Mouse (Mus musculus) limb, embryonic 13.5 days (tissue): Measurements from ENCODE around the gene Rapgef5. TPM values are rescaled to one million over a fixed set of nuclear protein-coding genes. Genes with fewer than 3 reads are reported as not detected.
A peak's percentile ranks its signal among the peaks of the same experiment; 100 is the strongest.

ENCODE experiments used
- ATAC-seq: fragments of 200-750 bp; cut with Nextera tagmentation; 2 replicates; pipeline ENCODE4 v1.8.0; 2017; ENCODE audit warnings: low read depth, moderate number of reproducible peaks, moderate TSS enrichment; ENCODE audit not compliant: low FRiP score
- H3K27ac ChIP-seq: fragments of 300-500 bp; sonication (generic); 2 replicates; pipeline ENCODE4 v1.5.1; 2015; ENCODE audit warnings: inconsistent platforms, mild to moderate bottlenecking, moderate library complexity
- H3K27me3 ChIP-seq: fragments of 300-500 bp; sonication (generic); 2 replicates; pipeline ENCODE4 v1.6.1; 2015; ENCODE audit warnings: mild to moderate bottlenecking, inconsistent platforms
- H3K36me3 ChIP-seq: fragments of 300-500 bp; sonication (generic); 2 replicates; pipeline ENCODE4 v1.6.1; 2015; ENCODE audit warnings: inconsistent platforms, mild to moderate bottlenecking, moderate library complexity
- H3K4me1 ChIP-seq: fragments of 300-500 bp; sonication (generic); 2 replicates; pipeline ENCODE4 v1.6.1; 2015; ENCODE audit warnings: inconsistent platforms
- H3K4me2 ChIP-seq: fragments of 300-500 bp; sonication (generic); replicated peaks from 2 replicates; pipeline ENCODE4 v1.6.1; 2015; ENCODE audit warnings: inconsistent platforms, mild to moderate bottlenecking, moderate library complexity
- H3K4me3 ChIP-seq: fragments of 300-500 bp; sonication (generic); 2 replicates; pipeline ENCODE4 v1.5.1; 2015; ENCODE audit warnings: moderate library complexity, mild to moderate bottlenecking, inconsistent platforms
- H3K9ac ChIP-seq: fragments of 300-500 bp; sonication (generic); 2 replicates; pipeline ENCODE4 v1.6.1; 2015; ENCODE audit warnings: mild to moderate bottlenecking, inconsistent platforms
- H3K9me3 ChIP-seq: fragments of 300-500 bp; sonication (generic); 2 replicates; pipeline ENCODE4 v1.6.1; 2016; ENCODE audit warnings: inconsistent platforms
- WGBS: fragments of 180-500 bp; shearing (Covaris S2); methylation state at CpG from one replicate; pipeline ENCODE4 v1.1.7; 2015; 5-methylcytosine and 5-hydroxymethylcytosine counted together
- polyA plus RNA-seq: library from polyadenylated mRNA; unstranded; fragments of >200 nt; fragmentation: Nextera tagmentation; extraction: Ambion mirVana; gene quantifications from 2 replicates; pipeline ENCODE4 v1.2.1, GENCODE M21; 2015

The Rapgef5 gene
- polyA plus RNA-seq, 1 experiment from 2014 or later = 7.6 TPM

- peaks cover 9% of the 10 kb centered on the region for H3K4me1 ChIP-seq
- no peaks in the 10 kb centered on the region for H3K36me3 ChIP-seq
- no peak overlapping the region for H3K9ac ChIP-seq
- H3K4me3 ChIP-seq = no peak overlapping the region
- WGBS = 21% methylated on average over 3 of the region's 3 CpGs
- ATAC-seq = no peak
- H3K9me3 ChIP-seq = no peaks in the 10 kb centered on the region
- no peak overlapping the region for H3K4me2 ChIP-seq
- no peak overlapping the region for H3K27ac ChIP-seq
- H3K27me3 ChIP-seq = peaks cover 29% of the 10 kb centered on the region
Measured at GRCm38 (mm10) chr12:117683984-117684383, 167.7 kb downstream of the Rapgef5 start.

- H3K4me1 ChIP-seq = peaks cover 17% of the 10 kb centered on the region
- WGBS = 13% methylated on average over 3 of the region's 3 CpGs
Measured at GRCm38 (mm10) chr12:117684788-117685187, 168.5 kb downstream of the Rapgef5 start.

GRCm38 (mm10) chr12:117685336-117685735, 169.1 kb downstream of the Rapgef5 start:
- Histone ChIP-seq H3K4me2 (no peak overlapping the region), H3K4me1 (peaks cover 19% of the 10 kb centered on the region), H3K4me3 (no peak overlapping the region), H3K27me3 (peaks cover 37% of the 10 kb centered on the region), H3K9me3 (no peaks in the 10 kb centered on the region), H3K36me3 (no peaks in the 10 kb centered on the region), H3K27ac (no peak overlapping the region), H3K9ac (no peak overlapping the region)
- ATAC-seq = no peak

More at GRCm38 (mm10) chr12:117684788-117685187, 168.5 kb downstream of the Rapgef5 start:
- H3K4me3 ChIP-seq = no peak overlapping the region
- H3K9ac ChIP-seq = no peak overlapping the region
- H3K27me3 ChIP-seq = peaks cover 35% of the 10 kb centered on the region
- H3K4me2 ChIP-seq = no peak overlapping the region
- H3K27ac ChIP-seq = no peak overlapping the region
- ATAC-seq = no peak
- H3K9me3 ChIP-seq = no peaks in the 10 kb centered on the region
- H3K36me3 ChIP-seq = no peaks in the 10 kb centered on the region

- H3K4me2 ChIP-seq = no peak overlapping the region
- 78% methylated on average over 3 of the region's 3 CpGs for WGBS
- no peaks in the 10 kb centered on the region for H3K9me3 ChIP-seq
- no peaks in the 10 kb centered on the region for H3K36me3 ChIP-seq
- H3K4me3 ChIP-seq = no peak overlapping the region
- no peak for ATAC-seq
- H3K27me3 ChIP-seq = peaks cover 33% of the 10 kb centered on the region
- no peak overlapping the region for H3K27ac ChIP-seq
- H3K9ac ChIP-seq = no peak overlapping the region
- H3K4me1 ChIP-seq = peaks cover 19% of the 10 kb centered on the region
Measured at GRCm38 (mm10) chr12:117686732-117687131, 170.5 kb downstream of the Rapgef5 start.

- Histone ChIP-seq H3K4me1 (peaks cover 19% of the 10 kb centered on the region), H3K4me2 (peak overlapping the region; percentile 81), H3K36me3 (no peaks in the 10 kb centered on the region), H3K9ac (peak overlapping the region; percentile 63), H3K27ac (no peak overlapping the region), H3K27me3 (peaks cover 20% of the 10 kb centered on the region), H3K9me3 (no peaks in the 10 kb centered on the region), H3K4me3 (peak overlapping the region; percentile 48)
- 3% methylated on average over 32 of the region's 32 CpGs for WGBS
- ATAC-seq = peak; percentile 86
Measured at GRCm38 (mm10) chr12:117688655-117689548, 172.6 kb downstream of the Rapgef5 start.

GRCm38 (mm10) chr12:117691336-117691735, 175.1 kb downstream of the Rapgef5 start:
- H3K36me3 ChIP-seq = no peaks in the 10 kb centered on the region
- H3K4me1 ChIP-seq = peaks cover 12% of the 10 kb centered on the region
- no peak for ATAC-seq
- H3K4me2 ChIP-seq = no peak overlapping the region
- H3K9me3 ChIP-seq = no peaks in the 10 kb centered on the region
- peaks cover 15% of the 10 kb centered on the region; the same call in 1 of the 2 replicates for H3K27me3 ChIP-seq
- H3K27ac ChIP-seq = no peak overlapping the region
- H3K4me3 ChIP-seq = no peak overlapping the region
- H3K9ac ChIP-seq = no peak overlapping the region
- WGBS = 83% methylated on average over 5 of the region's 5 CpGs

- H3K9ac ChIP-seq = no peak overlapping the region
- H3K4me1 ChIP-seq = peaks cover 12% of the 10 kb centered on the region
- no peak for ATAC-seq
- H3K27ac ChIP-seq = no peak overlapping the region
- H3K4me3 ChIP-seq = no peak overlapping the region
- H3K27me3 ChIP-seq = peaks cover 8% of the 10 kb centered on the region; the same call in 1 of the 2 replicates
- no peaks in the 10 kb centered on the region for H3K36me3 ChIP-seq
- H3K4me2 ChIP-seq = no peak overlapping the region
- H3K9me3 ChIP-seq = no peaks in the 10 kb centered on the region
- 0% methylated on average over 1 of the region's 1 CpGs for WGBS
Measured at GRCm38 (mm10) chr12:117692775-117693174, 176.5 kb downstream of the Rapgef5 start.

- Histone ChIP-seq H3K9me3 (no peaks in the 10 kb centered on the region), H3K4me1 (no peaks in the 10 kb centered on the region), H3K27ac (no peak overlapping the region), H3K4me2 (no peak overlapping the region), H3K4me3 (no peak overlapping the region), H3K36me3 (no peaks in the 10 kb centered on the region), H3K9ac (no peak overlapping the region), H3K27me3 (0 out of 2 replicates have a peak, but pooled peaks cover 3% of the 10 kb centered on the region)
- ATAC-seq = no peak
- 83% methylated on average over 3 of the region's 3 CpGs for WGBS
Measured at GRCm38 (mm10) chr12:117699950-117700665, 183.8 kb downstream of the Rapgef5 start.

- Histone ChIP-seq H3K4me2 (no peak overlapping the region), H3K27ac (no peak overlapping the region), H3K4me3 (no peak overlapping the region), H3K9me3 (no peaks in the 10 kb centered on the region), H3K27me3 (0 out of 2 replicates have a peak, but pooled peaks cover 3% of the 10 kb centered on the region), H3K9ac (no peak overlapping the region), H3K4me1 (no peaks in the 10 kb centered on the region), H3K36me3 (no peaks in the 10 kb centered on the region)
- ATAC-seq = no peak
- WGBS = 78% methylated on average over 6 of the region's 6 CpGs
Measured at GRCm38 (mm10) chr12:117700927-117701326, 184.6 kb downstream of the Rapgef5 start.

- Histone ChIP-seq H3K4me2 (no peak overlapping the region), H3K27me3 (0 out of 2 replicates have a peak, but pooled peaks cover 3% of the 10 kb centered on the region), H3K36me3 (no peaks in the 10 kb centered on the region), H3K9me3 (no peaks in the 10 kb centered on the region), H3K27ac (no peak overlapping the region), H3K4me1 (no peaks in the 10 kb centered on the region), H3K9ac (no peak overlapping the region), H3K4me3 (no peak overlapping the region)
- ATAC-seq = no peak
- WGBS = 90% methylated on average over 8 of the region's 8 CpGs
Measured at GRCm38 (mm10) chr12:117702291-117702690, 186.0 kb downstream of the Rapgef5 start.

GRCm38 (mm10) chr12:117702928-117703327, 186.6 kb downstream of the Rapgef5 start:
- WGBS = 92% methylated on average over 9 of the region's 9 CpGs
- Histone ChIP-seq H3K9me3 (no peaks in the 10 kb centered on the region), H3K4me2 (no peak overlapping the region), H3K36me3 (no peaks in the 10 kb centered on the region), H3K9ac (no peak overlapping the region), H3K27me3 (0 out of 2 replicates have a peak, but pooled peaks cover 3% of the 10 kb centered on the region), H3K4me1 (no peaks in the 10 kb centered on the region), H3K27ac (no peak overlapping the region), H3K4me3 (no peak overlapping the region)
- no peak for ATAC-seq

GRCm38 (mm10) chr12:117703413-117703812, 187.1 kb downstream of the Rapgef5 start:
- no peaks in the 10 kb centered on the region for H3K4me1 ChIP-seq
- ATAC-seq = no peak
- WGBS = 62% methylated on average over 2 of the region's 2 CpGs
- no peak overlapping the region for H3K4me2 ChIP-seq
- no peak overlapping the region for H3K9ac ChIP-seq
- H3K36me3 ChIP-seq = no peaks in the 10 kb centered on the region
- H3K27ac ChIP-seq = no peak overlapping the region
- H3K4me3 ChIP-seq = no peak overlapping the region
- no peaks in the 10 kb centered on the region for H3K9me3 ChIP-seq
- 0 out of 2 replicates have a peak, but pooled peaks cover 3% of the 10 kb centered on the region for H3K27me3 ChIP-seq
